Mouse (Mus musculus) cerebellum, adult (tissue): ENCODE results near the gene Gm36864.
A peak's percentile ranks its signal among the peaks of the same experiment; 100 is the strongest.

Experiments used
- ATAC-seq: cut with Nextera tagmentation; 2 replicates; pipeline ENCODE4 v1.9.2; 2017; ENCODE audit warnings: mild to moderate bottlenecking, moderate library complexity, mixed read lengths; ENCODE audit not compliant: insufficient number of reproducible peaks, low FRiP score, low TSS enrichment

Gm36864 gene

GRCm38 (mm10) chr7:44253023-44253616 lies 17.1 kb downstream of the Gm36864 start:
- no peak for ATAC-seq

- ATAC-seq: no peak
These were observed 19.0 kb downstream of the Gm36864 start for GRCm38 (mm10) chr7:44254930-44255329.

GRCm38 (mm10) chr7:44257278-44257677 lies 21.3 kb downstream of the Gm36864 start, which contains the start of gene Acp4:
Gene Acp4 (minus strand): TSS chr7:44257378.
- no peak for ATAC-seq

GRCm38 (mm10) chr7:44260410-44260809 lies 24.4 kb downstream of the Gm36864 start:
- ATAC-seq: no peak

GRCm38 (mm10) chr7:44261147-44261546 lies 25.2 kb downstream of the Gm36864 start, which contains the start of gene Gm15517:
Gene Gm15517 (plus strand): TSS chr7:44261447.
- no peak for ATAC-seq

GRCm38 (mm10) chr7:44262791-44263643 lies 27.0 kb downstream of the Gm36864 start:
- ATAC-seq: peak; percentile 87

- no peak for ATAC-seq
These were observed 32.1 kb downstream of the Gm36864 start for GRCm38 (mm10) chr7:44268117-44268516.

- ATAC-seq: no peak
These were observed 33.4 kb downstream of the Gm36864 start for GRCm38 (mm10) chr7:44269397-44269796.

GRCm38 (mm10) chr7:44271309-44271708 lies 35.3 kb downstream of the Gm36864 start:
- ATAC-seq: no peak

- no peak for ATAC-seq
These were observed 36.6 kb downstream of the Gm36864 start for GRCm38 (mm10) chr7:44272546-44272945.

GRCm38 (mm10) chr7:44273446-44273845 lies 37.5 kb downstream of the Gm36864 start:
- no peak for ATAC-seq

- no peak for ATAC-seq
These were observed 38.1 kb downstream of the Gm36864 start for GRCm38 (mm10) chr7:44274096-44274495.

GRCm38 (mm10) chr7:44275546-44275945 lies 39.6 kb downstream of the Gm36864 start:
- ATAC-seq: no peak

- ATAC-seq: no peak
These were observed 40.7 kb downstream of the Gm36864 start for GRCm38 (mm10) chr7:44276461-44277249.

GRCm38 (mm10) chr7:44277250-44277622 lies 41.3 kb downstream of the Gm36864 start:
- no peak; the same call in 1 of the 2 replicates for ATAC-seq

- ATAC-seq: no peak
These were observed 45.0 kb downstream of the Gm36864 start for GRCm38 (mm10) chr7:44280959-44281358.

- ATAC-seq: no peak
These were observed 45.6 kb downstream of the Gm36864 start for GRCm38 (mm10) chr7:44281586-44281985.

- no peak for ATAC-seq
These were observed 51.8 kb downstream of the Gm36864 start for GRCm38 (mm10) chr7:44287760-44288159.

- ATAC-seq: no peak
These were observed 55.0 kb downstream of the Gm36864 start for GRCm38 (mm10) chr7:44290986-44291385.

- ATAC-seq: no peak
These were observed 55.4 kb downstream of the Gm36864 start for GRCm38 (mm10) chr7:44291418-44291817.
